Mouse (Mus musculus) stomach, embryonic 14.5 days (tissue): ENCODE data around the gene Tars2. TPM values are rescaled to one million over a fixed set of nuclear protein-coding genes. Genes with fewer than 3 reads are reported as not detected.

Source experiments
- ATAC-seq: fragments of 200-750 bp; cut with Nextera tagmentation; 2 replicates; pipeline ENCODE4 v1.8.0; 2017; ENCODE audit warnings: low read depth, moderate TSS enrichment; ENCODE audit not compliant: insufficient number of reproducible peaks, insufficient read depth, low FRiP score
- H3K27ac ChIP-seq: fragments of 300-500 bp; sonication (generic); 2 replicates; pipeline ENCODE4 v1.5.1; 2014; ENCODE audit warnings: mild to moderate bottlenecking, low read length, moderate library complexity, mixed read lengths
- H3K27me3 ChIP-seq: fragments of 300-500 bp; sonication (generic); 2 replicates; pipeline ENCODE4 v1.6.1; 2014; ENCODE audit warnings: low read length, control low read depth, mixed read lengths; ENCODE audit not compliant: control insufficient read depth, insufficient read depth
- H3K36me3 ChIP-seq: fragments of 300-500 bp; sonication (generic); 2 replicates; pipeline ENCODE4 v1.6.1; 2014; ENCODE audit warnings: mild to moderate bottlenecking, control low read depth, low read length, moderate library complexity, mixed read lengths; ENCODE audit not compliant: control insufficient read depth, insufficient read depth
- H3K4me1 ChIP-seq: fragments of 300-500 bp; sonication (generic); 2 replicates; pipeline ENCODE4 v1.6.1; 2014; ENCODE audit warnings: low read length, control low read depth, mixed read lengths; ENCODE audit not compliant: control insufficient read depth, insufficient read depth
- H3K4me2 ChIP-seq: fragments of 300-500 bp; sonication (generic); replicated peaks from 2 replicates; pipeline ENCODE4 v1.6.1; 2014; ENCODE audit warnings: low read depth, low read length, control low read depth
- H3K4me3 ChIP-seq: fragments of 300-500 bp; sonication (generic); 2 replicates; pipeline ENCODE4 v1.5.1; 2014; ENCODE audit warnings: low read depth, low read length, control low read depth
- H3K9ac ChIP-seq: fragments of 300-500 bp; sonication (generic); replicated peaks from 2 replicates; pipeline ENCODE4 v1.6.1; 2014; ENCODE audit warnings: low read depth, mild to moderate bottlenecking, control low read depth, low read length, moderate library complexity, mixed read lengths
- H3K9me3 ChIP-seq: fragments of 300-500 bp; sonication (generic); 2 replicates; pipeline ENCODE4 v1.6.1; 2016; ENCODE audit warnings: low read depth, low read length, control low read depth; ENCODE audit not compliant: control insufficient read depth
- WGBS: fragments of 180-500 bp; shearing (Covaris S2); extraction: QIAGEN DNeasy Blood & Tissue Kit; methylation state at CpG from one replicate; pipeline ENCODE4 v1.1.7; 2014; 5-methylcytosine and 5-hydroxymethylcytosine counted together
- polyA plus RNA-seq: library from polyadenylated mRNA; unstranded; fragments of >200 nt; fragmentation: Nextera tagmentation; extraction: Ambion mirVana; gene quantifications from 2 replicates; pipeline ENCODE4 v1.2.1, GENCODE M21; 2014

The Tars2 gene
- polyA plus RNA-seq, 1 experiment from 2014 or later, result 47.5 TPM

DNA sequence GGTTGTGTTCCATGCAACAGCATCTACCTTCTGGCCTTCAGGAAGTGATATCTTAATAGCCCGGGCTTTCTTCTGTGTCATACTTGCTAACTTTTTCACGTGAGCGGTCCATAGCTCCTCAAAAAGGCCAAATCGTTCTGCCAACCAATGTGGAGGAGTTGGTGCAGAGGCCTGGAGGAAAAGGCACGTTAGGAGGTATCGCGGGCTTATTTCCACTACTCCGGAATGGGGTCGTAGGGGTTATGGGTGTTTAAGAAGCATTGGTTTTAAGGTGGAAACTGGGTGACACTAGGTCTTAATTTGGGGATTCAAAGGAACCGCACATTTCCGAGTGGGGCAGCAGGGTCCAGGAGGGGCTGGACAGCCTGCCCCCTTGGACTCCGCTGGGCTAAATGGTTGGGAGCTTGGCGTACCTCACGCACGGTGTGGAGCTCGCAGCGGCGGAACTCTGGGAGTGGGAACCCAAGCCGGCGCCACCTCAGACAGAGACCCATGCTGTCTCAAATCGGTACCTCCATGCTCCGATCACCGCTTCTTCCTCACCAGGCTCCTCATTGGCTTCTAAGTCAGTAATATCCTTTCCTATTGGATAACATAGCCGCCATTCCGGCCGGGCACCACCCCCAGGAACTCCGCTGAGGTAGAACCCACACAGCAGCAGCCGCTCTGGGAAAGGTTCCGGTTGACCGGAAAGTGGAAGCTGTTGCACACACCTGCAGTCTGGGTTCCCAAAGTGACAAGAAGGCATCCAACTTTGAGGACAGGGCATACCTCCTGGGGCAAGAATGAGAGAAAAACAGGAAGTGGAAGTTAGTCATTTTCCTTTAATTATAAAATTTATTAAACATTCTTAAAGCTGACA is 5.4 kb downstream of the Tars2 start:
- no peaks in the 10 kb centered on the region for H3K9me3 ChIP-seq
- H3K4me3 ChIP-seq, result peak overlapping the region; percentile 85
- peak; percentile 99 for ATAC-seq
- peak overlapping the region; percentile 49; the same call in 1 of the 2 replicates for H3K27ac ChIP-seq
- H3K4me2 ChIP-seq, result peak overlapping the region; percentile 83
- H3K27me3 ChIP-seq, result no peaks in the 10 kb centered on the region
- H3K9ac ChIP-seq, result peak overlapping the region; percentile 71
- under 1% methylated on average over 30 of the region's 30 CpGs for WGBS
- peaks cover 24% of the 10 kb centered on the region for H3K36me3 ChIP-seq
- no peaks in the 10 kb centered on the region for H3K4me1 ChIP-seq

DNA sequence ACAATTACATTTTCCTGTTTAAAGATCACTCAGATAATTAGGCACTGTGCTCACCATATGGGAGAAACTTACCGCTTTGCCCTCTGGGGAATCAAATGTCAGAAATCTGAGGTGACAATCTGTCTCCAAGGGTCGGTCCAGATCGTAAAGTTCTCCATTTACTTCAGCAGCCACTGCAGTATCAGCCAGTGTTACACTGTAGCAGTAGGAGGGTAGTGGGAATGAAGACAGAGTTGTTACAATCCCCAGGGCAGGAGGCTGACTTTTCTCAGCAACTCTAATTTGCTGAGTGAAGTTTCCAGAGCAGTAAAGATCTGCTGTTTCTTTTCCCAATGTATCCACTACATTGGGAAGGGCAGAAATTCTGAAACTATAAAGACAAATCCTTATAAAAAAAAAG is 7.1 kb downstream of the Tars2 start:
- 84% methylated on average over 3 of the region's 3 CpGs for WGBS
- no peaks in the 10 kb centered on the region for H3K27me3 ChIP-seq
- ATAC-seq, result no peak
- no peaks in the 10 kb centered on the region for H3K9me3 ChIP-seq
- no peak overlapping the region for H3K27ac ChIP-seq
- H3K9ac ChIP-seq, result no peak overlapping the region
- H3K4me1 ChIP-seq, result no peaks in the 10 kb centered on the region
- no peak overlapping the region for H3K4me2 ChIP-seq
- peaks cover 38% of the 10 kb centered on the region for H3K36me3 ChIP-seq
- no peak overlapping the region for H3K4me3 ChIP-seq

DNA sequence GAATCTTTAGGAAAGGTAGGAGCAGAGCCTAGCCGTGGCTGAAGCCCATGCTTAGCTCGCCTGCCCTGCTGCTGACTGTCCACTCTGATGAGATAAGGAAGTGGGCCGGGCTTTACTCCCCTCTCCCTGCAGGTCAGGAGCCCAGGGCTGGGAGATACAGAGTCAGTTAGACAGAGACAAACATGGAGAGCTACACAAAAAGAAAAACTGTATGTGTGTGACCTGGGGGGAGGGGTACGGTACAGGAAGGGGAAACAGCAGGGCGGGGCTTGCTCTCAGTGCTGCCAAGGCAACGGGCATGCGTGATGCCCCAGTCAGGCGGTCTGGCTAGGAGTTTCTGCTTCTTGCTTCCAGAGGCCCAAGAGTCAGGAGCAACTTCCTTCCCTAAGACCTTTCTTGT is 19.6 kb downstream of the Tars2 start:
- Histone ChIP-seq H3K27ac (peak overlapping the region; percentile 13; the same call in 1 of the 2 replicates), H3K4me3 (no peak overlapping the region), H3K9ac (no peak overlapping the region), H3K4me2 (no peak overlapping the region), H3K4me1 (0 out of 2 replicates have a peak, but pooled peaks cover 10% of the 10 kb centered on the region), H3K9me3 (no peaks in the 10 kb centered on the region), H3K36me3 (peaks cover 28% of the 10 kb centered on the region), H3K27me3 (no peaks in the 10 kb centered on the region)
- ATAC-seq, result no peak
- WGBS, result 39% methylated on average over 8 of the region's 8 CpGs

DNA sequence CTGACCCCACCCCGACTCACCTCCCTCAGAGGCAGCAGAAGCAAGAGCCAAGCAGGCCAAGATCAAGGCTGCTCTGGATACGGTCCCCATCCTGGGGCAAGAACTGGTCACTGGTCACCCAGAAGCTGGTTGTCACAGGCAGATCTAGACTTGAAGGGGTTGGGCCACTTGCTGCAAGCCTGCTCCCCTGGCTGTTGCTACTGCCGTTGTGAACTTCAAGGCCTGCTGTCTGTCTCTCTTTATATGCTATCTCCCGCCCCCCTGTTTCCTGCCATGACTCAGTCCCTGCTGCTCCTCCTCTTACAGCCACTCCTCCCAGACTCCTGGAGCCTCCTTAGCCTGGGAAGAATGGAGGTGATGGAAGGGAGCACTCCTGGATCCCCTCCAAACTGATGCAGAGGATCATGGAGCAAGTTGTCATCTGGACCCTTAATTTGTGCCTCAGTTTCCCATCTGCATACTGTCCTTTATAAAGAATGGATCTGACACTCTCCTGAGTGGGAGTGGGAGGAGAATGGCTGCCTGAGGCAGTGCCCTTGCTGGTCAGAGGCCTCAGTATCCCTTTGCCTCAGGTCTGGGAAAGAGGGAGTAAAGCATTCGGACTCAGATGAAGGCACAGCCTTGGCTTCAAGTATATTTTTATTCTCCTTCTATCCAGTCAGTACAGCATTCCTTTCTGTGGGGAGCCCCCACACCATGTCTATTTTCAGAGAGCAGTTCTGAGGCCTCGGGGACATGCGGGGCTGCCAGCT is 20.5 kb downstream of the Tars2 start, which contains the start of gene Ecm1:
Gene Ecm1, minus strand, starts transcription at position 217 of the 752 bp plus-strand sequence.
- ATAC-seq, result 0 out of 2 replicates have a peak, but pooled peaks have one; percentile 38
- Histone ChIP-seq H3K9ac (no peak within 1 kb of the TSS), H3K4me2 (no peak within 1 kb of the TSS), H3K4me1 (0 out of 2 replicates have a peak, but pooled peaks cover 12% of the 10 kb centered on the region), H3K27me3 (no peaks in the 10 kb centered on the region), H3K27ac (peak within 1 kb of the TSS; percentile 27; the same call in 1 of the 2 replicates), H3K9me3 (no peaks in the 10 kb centered on the region), H3K36me3 (peaks cover 21% of the 10 kb centered on the region), H3K4me3 (no peak within 1 kb of the TSS)
- 65% methylated on average over 7 of the region's 7 CpGs for WGBS

DNA sequence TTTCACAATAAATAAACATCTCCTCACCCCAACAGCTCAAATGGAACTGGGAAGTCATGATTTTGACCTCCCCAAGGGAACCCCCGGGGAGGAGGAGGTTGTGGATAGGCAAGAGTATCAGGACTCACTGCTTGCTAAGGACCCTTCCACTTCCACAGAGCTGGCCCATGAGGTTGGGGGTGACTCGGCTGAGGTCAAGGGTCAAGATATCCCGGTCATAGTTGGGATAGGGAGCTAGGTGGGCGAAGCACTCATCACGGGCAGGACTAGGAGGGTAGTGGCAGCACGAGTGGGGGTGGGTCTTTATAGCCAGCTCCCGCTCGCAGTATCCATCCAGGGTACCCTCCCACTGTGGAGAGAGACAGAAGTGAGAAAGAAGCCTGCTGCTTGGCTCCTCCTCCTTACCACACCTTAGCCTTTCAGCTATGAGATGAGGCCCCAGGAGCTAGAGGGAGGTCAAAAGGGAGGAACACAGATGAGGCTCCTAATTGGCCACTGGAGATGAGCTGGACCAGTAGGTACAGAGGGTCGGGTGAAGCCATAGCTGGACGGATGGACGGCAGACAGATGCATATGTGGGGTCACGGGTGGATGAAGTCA is 24.8 kb downstream of the Tars2 start:
- ATAC-seq, result no peak
- H3K9ac ChIP-seq, result no peak overlapping the region
- H3K4me1 ChIP-seq, result 0 out of 2 replicates have a peak, but pooled peaks cover 18% of the 10 kb centered on the region
- WGBS, result 83% methylated on average over 12 of the region's 12 CpGs
- H3K36me3 ChIP-seq, result peaks cover 6% of the 10 kb centered on the region; the same call in 1 of the 2 replicates
- H3K9me3 ChIP-seq, result no peaks in the 10 kb centered on the region
- no peak overlapping the region for H3K4me2 ChIP-seq
- no peak overlapping the region for H3K27ac ChIP-seq
- no peaks in the 10 kb centered on the region for H3K27me3 ChIP-seq
- no peak overlapping the region for H3K4me3 ChIP-seq

DNA sequence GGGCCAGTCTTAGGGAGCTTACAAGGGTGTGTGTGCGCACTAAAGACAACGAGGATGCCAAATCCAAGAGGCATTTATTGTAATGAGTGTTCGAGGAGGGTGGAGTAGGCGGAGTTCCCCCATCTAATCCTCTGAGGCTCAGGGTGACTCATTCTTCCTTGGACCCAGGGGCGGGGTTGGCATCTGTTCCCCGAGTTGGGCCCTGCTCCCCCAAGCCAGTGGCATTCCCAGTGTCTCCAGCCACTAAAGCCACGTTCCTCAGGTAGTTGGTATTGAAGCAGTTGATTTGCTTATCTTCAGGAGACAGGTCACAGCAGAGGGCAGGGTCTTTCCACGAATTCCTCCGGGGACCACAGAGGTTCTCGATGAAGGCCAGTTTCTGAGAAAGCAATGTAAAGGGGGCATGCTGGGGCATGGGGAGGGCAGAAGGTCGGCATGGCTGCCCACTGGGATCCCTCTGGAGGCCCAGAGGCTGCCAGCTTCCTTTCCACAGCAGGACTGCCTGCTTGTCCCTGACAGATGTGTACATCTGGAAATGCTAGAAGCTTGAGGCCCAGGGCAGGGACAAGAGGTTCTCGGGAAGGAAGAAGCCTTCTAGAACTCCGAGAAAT is 25.8 kb downstream of the Tars2 start:
- ATAC-seq, result no peak
- Histone ChIP-seq H3K9ac (no peak overlapping the region), H3K4me1 (0 out of 2 replicates have a peak, but pooled peaks cover 12% of the 10 kb centered on the region), H3K9me3 (no peaks in the 10 kb centered on the region), H3K27ac (no peak overlapping the region), H3K4me3 (no peak overlapping the region), H3K4me2 (no peak overlapping the region), H3K27me3 (no peaks in the 10 kb centered on the region), H3K36me3 (0 out of 2 replicates have a peak, but pooled peaks cover 2% of the 10 kb centered on the region)
- 70% methylated on average over 13 of the region's 13 CpGs for WGBS

DNA sequence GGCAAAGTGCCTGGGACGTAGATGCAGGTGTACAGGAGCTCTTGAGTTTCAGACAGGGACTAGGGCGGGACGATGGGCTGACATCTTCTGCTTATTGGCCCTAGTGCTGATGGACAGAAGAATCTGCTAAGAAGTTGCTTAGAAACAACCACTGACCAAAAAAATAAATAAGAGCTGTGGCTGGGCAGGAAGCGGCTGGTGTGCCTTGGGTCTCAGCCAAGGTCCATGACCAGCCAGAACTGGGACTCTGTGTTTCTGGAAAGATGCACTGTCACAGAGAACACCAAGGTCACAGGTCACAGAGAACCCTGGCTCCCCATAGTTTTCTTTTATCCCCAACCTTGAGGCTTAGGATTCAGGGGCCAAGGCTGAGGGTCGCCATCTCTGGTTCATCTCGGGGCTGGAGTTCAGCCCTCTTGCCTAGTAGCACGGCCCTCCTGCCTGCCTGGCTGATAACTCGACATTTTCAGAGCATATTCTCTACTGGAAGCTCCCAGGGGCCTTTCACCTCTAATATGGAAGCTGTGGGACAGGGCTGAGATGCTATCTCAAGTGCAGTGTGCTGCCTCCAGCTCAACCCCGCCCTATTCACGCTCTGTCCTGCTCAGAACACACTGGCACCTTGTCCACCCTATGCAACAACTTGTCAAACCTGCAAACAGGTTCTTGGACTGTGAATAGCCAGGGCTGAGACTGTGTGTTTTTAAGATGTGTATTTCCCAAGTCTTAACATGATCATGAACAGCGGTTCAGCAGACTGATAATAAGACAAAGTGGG is 27.1 kb downstream of the Tars2 start:
- no peak overlapping the region for H3K27ac ChIP-seq
- H3K36me3 ChIP-seq, result 0 out of 2 replicates have a peak, but pooled peaks cover 2% of the 10 kb centered on the region
- 0 out of 2 replicates have a peak overlapping the region, but pooled peaks have one; percentile 10 for H3K9ac ChIP-seq
- no peak overlapping the region for H3K4me2 ChIP-seq
- no peaks in the 10 kb centered on the region for H3K9me3 ChIP-seq
- WGBS, result 80% methylated on average over 11 of the region's 11 CpGs
- H3K4me3 ChIP-seq, result no peak overlapping the region
- ATAC-seq, result no peak
- H3K4me1 ChIP-seq, result 0 out of 2 replicates have a peak, but pooled peaks cover 8% of the 10 kb centered on the region
- H3K27me3 ChIP-seq, result no peaks in the 10 kb centered on the region
